Mouse (Mus musculus): ENCODE data around the gene R3hdml.

DNA sequence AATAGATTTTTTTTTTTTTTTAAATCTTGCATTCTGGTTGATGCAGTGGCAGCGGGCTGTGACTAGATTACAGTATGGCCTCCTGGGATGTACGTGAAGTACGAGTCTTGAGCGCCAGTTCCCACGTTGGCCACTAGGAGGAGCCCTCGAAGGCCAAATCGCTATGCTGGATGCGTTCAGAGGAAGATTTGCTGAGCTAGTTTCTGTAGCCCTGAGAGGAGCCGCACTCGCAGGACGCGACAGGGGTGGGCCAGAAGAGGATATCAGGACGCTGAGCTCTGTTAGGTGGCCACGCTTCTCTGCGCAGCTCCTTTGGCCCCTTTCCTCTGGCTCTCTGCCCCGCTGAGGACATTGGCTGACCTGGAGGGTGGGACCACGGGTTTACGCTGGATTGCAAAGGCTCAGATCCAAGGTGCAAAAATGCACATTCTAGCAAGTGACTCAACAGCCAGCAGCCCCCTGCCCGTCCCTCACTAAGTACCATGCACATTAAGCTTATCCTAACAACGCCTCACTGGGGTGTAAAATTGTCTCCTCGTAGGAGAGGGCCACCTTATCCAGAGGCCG, 42.9 kb downstream of the R3hdml start:
- TF ChIP-seq CTCF (IDR thresholded peaks at IDR 0.05; ENCODE audit: low read depth, low read length) (peak; percentile 91), TAL1 (conservative IDR thresholded peaks at IDR 0.05; ENCODE audit: low read depth, low read length) (no peak)

Measured in G1E (cell line).